Mouse (Mus musculus) liver, adult 2 months (tissue): ENCODE results near the gene Krtap19-2.

Experiments used
- CTCF ChIP-seq: fragments of 200-500 bp; IDR thresholded peaks from 2 replicates; pipeline ENCODE4 v1.5.1; 2011; ENCODE audit warnings: low read depth, low read length, control low read depth
- POLR2A ChIP-seq: fragments of 200-500 bp; IDR thresholded peaks from 2 replicates; pipeline ENCODE4 v1.6.1; 2011; ENCODE audit warnings: low read length, control low read depth; ENCODE audit not compliant: insufficient read depth; ENCODE audit errors: extremely low read depth

- TF ChIP-seq CTCF (no peak), POLR2A (no peak)
These were observed 9.1 kb downstream of the Krtap19-2 start for GRCm38 (mm10) chr16:88864887-88865407.
